Mouse (Mus musculus) embryo, embryonic 11 days (tissue): ENCODE results near the gene Gbp7.
A peak's percentile ranks its signal among the peaks of the same experiment; 100 is the strongest.
"Not testable (repeated sequence)": the region's sequence is repeated elsewhere in the genome, so short reads cannot be mapped to it uniquely, and the experiment has no call there.

ENCODE experiments used
- DNase-seq: peaks from one replicate; pipeline ENCODE4 v3.0.0-alpha.2; 2015

Gene Gbp7

GRCm38 (mm10) chr3:142530087-142530953, at the start of gene Gbp7:
Gbp7 (plus strand) TSS chr3:142530342.
- peak; percentile 59 for DNase-seq

DNA sequence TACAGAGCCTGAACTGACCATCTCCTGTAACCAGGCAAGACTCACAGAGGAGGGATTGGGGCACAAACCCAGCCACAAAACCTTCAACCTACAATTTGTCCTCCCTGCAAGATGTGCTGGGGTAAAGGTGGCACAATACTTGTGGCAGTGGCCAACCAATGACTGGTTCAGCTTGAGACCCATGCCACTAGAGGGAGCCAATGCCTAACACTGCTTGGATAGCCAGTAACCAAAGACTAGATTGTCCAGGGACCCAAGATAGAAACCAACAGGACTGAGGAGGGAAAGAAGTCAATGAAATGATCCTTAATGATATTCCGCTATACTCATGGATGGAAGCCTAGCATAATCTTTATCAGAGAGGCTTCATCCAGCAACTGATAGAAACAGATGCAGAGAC, 39.7 kb upstream of the Gbp7 start:
- peak; percentile 86 for DNase-seq

DNA sequence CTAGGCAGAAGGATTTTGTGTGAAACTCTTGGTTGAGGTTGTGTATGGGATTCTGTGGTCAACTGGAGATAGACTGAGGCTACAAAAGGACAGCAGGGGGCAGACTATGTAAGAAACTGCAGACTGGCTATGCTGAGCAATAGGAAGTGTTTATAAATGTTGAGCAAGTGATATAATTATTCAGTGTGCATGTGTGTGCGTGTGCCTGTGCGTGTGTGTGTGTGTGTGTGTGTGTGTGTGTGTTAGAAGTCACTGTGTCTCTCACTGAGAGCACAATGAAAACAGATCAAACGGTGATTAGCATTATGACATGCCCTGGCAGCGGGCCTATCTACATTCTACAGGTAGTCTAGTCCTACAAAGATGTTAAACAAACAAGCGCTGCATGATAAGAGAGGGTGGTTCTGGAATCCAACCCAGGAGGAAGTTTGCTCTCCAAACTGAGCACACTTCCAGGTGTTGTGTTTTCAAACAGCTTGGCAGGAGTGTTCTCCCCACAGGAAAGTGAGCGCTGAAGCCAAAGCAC, 36.5 kb upstream of the Gbp7 start, which contains the start of gene Gbp5:
Gene Gbp5 (plus strand): TSS at position 443 of the 526 bp plus-strand sequence.
- DNase-seq, result peak; percentile 65

GRCm38 (mm10) chr3:142495146-142495655, 34.9 kb upstream of the Gbp7 start:
- no peak for DNase-seq

- peak; percentile 4 for DNase-seq
Measured at GRCm38 (mm10) chr3:142496113-142497101, 33.7 kb upstream of the Gbp7 start.

- DNase-seq, result peak; percentile 2
Measured at GRCm38 (mm10) chr3:142497123-142497841, 32.9 kb upstream of the Gbp7 start.

GRCm38 (mm10) chr3:142498941-142499340, 31.2 kb upstream of the Gbp7 start:
- no peak for DNase-seq

DNA sequence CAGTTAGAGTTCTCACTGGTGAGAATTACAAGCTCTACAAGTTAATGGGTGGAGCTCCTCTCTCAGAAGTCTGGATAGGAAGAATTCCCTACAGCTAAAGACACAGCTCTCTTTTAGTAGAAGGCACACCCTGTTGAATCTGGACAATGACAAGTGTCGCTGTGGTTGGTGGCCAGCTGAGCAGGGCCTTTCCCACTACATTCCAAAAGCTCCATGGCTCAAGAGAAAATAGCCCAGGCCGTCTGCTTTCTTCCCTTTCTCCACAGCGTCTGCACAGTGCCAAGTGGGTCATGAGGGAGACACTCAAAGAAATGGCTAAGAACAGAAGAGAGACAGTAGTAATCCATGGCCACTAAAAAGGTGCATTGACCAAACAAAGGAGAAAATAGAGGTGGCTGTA, 2.0 kb upstream of the Gbp7 start:
- DNase-seq, result no peak

- DNase-seq, result no peak
Measured at GRCm38 (mm10) chr3:142529597-142529996, 545 bp upstream of the Gbp7 start.

- DNase-seq, result no peak
Measured at GRCm38 (mm10) chr3:142531595-142531994, 1.5 kb downstream of the Gbp7 start.

GRCm38 (mm10) chr3:142533185-142533584, 3.0 kb downstream of the Gbp7 start:
- no peak for DNase-seq

GRCm38 (mm10) chr3:142535667-142536066, 5.5 kb downstream of the Gbp7 start:
- no peak for DNase-seq

DNA sequence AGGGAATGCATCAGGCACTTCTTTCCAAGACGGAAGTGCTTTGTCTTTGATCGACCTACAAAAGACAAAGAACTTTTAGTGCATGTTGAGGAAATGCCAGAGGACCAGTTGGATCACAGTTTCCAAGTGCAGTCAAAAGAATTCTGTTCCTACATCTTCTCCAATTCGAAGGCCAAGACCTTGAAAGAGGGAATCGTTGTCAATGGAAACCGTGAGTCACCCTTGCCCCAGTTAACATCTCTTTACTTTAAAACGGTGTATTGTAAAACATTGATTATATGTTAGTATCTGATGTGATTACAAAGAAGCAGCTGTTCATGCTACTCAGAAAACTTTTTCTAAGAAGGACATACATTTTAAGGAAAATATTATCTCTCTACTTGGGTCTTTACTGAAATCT, 11.2 kb downstream of the Gbp7 start:
- no peak for DNase-seq

- DNase-seq, result not testable (repeated sequence)
Measured at GRCm38 (mm10) chr3:142542776-142543175, 12.6 kb downstream of the Gbp7 start.

DNA sequence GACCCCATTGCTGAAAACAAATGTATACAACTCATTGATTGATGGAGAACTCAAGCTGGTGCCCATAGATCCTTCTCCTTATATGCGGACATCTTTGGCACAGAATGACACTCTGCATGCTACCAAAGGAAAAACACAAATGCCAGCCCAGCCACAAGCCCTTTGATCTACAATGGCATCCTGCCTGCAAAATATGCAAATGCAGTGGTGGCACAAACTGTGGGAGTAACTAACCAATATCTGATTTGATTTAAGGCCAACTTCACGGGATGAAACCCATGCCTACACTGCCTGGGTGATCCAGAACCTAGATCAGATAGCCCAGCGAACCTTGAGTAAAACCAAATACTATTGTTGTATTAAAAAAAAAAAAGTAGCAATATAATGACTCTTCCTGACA, 16.5 kb downstream of the Gbp7 start:
- no peak for DNase-seq

- no peak for DNase-seq
Measured at GRCm38 (mm10) chr3:142550052-142550676, 20.0 kb downstream of the Gbp7 start.

GRCm38 (mm10) chr3:142554601-142555000, 24.5 kb downstream of the Gbp7 start:
- no peak for DNase-seq

GRCm38 (mm10) chr3:142555623-142556022, 25.5 kb downstream of the Gbp7 start:
- DNase-seq, result no peak

GRCm38 (mm10) chr3:142559632-142560228, 29.6 kb downstream of the Gbp7 start, which contains the start of gene Gbp3:
Gbp3 (plus strand) TSS chr3:142560026.
- DNase-seq, result no peak

DNA sequence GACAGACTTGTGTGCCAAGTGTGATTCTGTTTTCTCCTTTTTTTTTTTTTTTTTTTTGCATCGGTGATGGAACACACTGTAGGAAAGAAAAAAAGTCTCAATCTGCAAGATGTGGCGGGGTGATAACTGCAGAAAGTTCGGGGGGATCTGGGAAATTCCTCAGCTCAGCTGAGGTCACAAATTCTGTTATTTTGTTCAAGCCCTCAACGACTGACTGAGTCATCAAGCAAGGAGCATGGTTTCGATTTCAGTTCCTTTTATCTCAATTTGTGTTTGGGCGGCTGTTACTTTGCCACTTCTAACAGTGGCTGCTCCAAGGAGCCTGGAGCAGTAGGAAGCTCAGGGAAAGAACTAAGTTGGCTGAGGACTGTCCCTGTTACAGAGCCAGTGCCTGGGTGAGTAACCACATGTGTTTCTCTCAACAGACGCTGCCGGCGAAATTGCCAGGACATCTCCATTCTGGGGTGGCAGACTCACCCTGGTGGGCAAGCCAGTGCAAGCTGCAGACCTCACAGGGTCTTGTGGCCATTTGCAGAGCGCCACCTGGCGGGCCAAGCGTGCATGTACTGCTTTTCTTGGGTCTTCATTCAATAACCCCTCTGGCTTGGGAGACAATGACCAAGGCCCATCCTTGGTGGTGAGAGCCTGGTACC, 30.3 kb downstream of the Gbp7 start:
- DNase-seq, result peak; percentile 90
